Mouse (Mus musculus): ENCODE measurements around the gene Gga3. TPM values are rescaled to one million over a fixed set of nuclear protein-coding genes. Genes with fewer than 3 reads are reported as not detected.
A peak's percentile ranks its signal among the peaks of the same experiment; 100 is the strongest.

Gga3 gene
- total RNA-seq, 2 experiments from 2014 or later: 10.9 to 13.2 TPM

DNA sequence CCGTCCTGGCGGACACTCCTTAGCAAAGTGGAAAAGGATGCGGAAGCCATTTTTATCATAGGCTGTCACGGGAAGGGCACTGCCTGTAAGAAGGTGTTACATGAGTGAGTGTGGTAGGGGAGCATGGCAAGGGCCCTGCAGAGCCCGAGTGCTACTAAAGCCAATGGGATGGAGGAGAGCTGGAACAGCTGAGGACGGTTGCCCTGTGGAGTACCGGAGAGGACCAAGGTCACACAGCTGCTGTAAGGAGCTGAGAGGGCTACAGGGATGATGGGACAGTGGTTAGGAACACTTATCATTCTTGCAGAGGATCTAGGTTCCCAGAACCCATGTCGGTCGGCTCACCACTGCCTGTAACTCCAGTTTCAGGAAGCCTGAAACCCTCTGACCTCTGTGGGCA lies 17.4 kb downstream of the Gga3 start:
- intact Hi-C loops (cut with DNase I; ENCODE audit: low total_unique reads): no loop called here
- DNase-seq: no peak

DNA sequence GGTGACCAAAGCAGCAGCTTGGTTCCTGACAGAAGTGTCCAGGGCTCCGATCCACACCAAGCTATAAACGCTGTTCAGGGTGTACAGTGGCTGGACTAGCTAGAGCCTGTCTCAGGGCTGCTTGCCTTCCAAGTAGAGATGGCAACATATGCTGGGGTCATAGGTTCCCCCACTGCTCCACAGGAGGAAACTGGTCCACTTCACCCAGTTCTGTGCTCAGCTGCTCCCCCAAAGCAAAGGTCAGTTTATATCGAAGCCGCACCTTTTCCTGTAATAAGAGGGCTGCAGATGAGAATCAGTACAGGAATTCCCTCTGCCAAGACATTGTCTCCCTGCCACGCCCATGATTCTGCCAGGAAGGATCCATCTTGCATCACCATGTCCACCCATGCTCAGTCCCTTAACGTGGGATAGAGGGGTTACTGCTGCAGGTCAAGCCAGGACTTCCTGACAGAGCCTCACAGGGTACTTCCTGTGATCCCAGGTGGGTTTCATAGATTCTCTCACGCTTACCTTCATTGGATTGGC lies 18.2 kb downstream of the Gga3 start:
- intact Hi-C loops (cut with DNase I; ENCODE audit: low total_unique reads): no loop called here
- no peak for DNase-seq

DNA sequence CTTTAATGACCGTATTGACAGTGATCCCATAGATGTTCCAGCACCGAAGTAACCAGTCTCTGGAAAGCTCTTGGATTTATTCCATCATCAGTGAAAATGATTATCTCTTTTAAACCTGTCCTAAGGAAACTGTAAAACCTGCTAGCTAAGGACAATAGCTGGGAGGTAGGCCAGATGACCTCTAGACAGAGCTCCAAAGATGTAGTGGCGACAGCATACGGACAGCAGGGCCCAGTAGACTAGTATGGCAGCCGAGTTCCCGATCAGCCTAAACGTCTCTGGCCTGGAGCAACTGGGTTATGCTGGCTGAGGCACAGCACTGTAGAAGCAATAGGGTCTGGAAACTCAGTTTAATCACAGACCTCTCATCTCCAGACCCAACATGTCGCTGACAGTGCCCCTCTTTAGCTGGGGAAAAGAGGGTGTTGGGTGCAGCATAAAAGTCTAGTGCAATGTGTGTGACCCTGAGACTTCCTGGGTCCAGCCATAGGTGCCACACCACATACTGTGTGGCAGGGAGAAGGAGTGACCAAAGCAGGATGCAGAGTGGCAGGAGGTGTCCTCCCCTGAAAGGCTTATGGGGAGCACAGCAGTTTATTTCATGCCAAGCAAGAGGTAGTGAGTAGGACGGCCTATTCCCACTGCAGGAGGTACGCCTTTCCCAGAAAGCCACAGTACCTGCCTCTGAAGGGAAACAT lies 19.3 kb downstream of the Gga3 start:
- DNase-seq: no peak
- intact Hi-C loops (cut with DNase I; ENCODE audit: low total_unique reads): no loop called here

DNA sequence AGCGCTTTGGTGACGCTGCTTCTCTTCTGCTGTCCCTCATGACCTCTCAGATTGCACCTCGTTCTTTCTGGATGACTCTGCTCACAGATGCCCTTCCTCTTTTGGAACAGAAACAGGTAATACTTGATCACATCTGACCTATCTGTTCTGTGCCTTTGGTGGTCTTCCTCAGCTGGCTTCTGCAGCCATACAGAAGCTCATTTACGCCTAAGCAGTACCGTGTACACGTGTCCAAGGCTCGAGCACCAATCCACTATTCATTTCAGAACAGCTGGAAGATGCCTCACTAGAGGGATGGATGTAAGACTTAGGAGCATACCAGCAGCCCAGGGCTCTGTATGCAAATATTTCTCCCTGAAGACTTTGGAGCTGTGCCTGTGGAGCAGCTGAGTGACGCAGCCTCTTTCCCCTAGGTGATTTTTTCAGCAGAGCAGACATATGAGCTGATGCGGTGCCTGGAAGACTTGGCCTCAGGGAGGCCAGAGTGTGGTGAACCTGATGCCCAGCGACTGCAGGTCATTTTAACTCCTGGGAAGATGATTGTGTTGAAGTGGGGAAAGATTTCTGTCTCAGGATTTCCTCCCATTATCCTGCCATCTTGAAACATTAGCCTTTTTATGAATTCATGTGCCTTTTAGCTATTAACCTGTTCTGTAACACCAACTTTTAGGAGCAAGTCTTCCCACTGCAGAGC lies 20.8 kb downstream of the Gga3 start:
- intact Hi-C loops (cut with DNase I; ENCODE audit: low total_unique reads): no loop called here
- DNase-seq: no peak

DNA sequence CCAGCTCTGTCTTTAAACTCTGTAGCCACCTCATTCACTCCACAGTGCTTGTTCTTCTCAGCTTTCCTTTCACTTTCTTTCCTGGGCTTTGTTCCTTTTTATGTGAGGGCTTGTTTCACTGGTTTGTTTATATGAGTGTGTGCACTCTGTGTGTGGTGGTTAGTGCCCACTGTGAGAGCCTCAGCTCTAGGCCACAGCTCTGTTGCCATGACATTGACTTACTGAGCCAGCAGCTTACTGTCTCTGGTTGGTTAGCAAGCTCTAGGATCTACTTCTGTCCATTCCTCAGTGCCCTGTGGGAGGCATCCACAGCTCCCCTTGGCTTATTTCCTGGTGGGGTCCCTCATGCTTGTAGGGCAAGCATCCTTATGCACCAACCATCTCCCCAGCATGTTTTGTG lies 24.8 kb downstream of the Gga3 start:
- intact Hi-C loops (cut with DNase I; ENCODE audit: low total_unique reads): no loop called here
- DNase-seq: no peak

DNA sequence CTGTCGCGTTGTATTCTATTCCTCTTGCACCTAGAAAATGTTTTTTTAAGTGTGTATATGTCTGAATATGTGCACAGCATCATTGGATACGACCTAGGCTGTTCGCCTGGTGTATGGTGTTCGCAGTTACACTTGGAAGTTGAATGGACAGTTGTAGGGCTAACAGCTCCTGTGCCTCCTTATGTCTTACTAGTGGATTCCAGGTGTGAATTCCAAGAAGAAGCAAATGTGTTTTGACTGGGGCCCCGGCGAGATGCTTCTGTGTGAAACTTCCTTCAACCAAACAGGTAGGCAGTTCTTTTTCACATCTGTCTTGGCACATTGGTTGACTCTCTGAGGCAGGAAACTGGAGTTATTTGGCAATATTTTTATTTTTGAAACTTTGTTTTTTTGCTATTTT lies 38.9 kb downstream of the Gga3 start:
- intact Hi-C loops (cut with DNase I; ENCODE audit: low total_unique reads): no loop called here
- no peak for DNase-seq

DNA sequence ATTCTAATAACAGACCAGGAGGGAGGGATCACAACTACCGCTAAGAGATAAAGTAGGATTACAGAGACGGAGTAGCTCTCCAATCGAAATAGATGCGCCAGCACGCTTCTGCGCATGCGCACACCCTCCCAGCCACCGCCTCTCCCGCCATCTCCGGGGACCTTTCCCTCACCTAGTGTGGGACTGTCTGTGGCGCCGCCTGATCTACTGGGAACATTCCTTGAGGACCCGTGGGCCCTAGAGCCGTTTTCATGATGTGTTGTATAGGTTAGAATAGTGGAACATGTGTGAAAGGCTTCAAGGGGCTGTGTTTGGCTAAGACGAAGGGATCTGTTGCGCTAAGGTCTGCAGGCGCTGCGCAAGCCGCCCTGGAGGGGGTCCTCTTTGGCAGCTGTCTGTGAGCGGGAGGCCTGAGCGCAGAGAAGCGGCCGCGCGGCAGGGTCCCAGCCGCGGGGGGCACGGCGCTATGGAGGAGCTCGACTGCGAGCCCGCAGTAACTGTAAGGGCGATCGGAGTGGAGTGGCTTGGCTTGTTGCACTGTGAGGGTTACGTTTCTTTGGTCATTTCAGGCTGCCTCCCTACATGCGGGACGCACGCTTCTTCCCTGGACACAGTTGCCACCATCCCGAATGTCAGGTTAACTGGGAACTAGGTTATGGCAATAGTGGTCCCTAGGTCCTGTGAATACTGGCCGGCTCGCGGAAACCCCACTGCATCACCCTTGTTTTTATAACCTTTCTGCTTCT lies 39.6 kb downstream of the Gga3 start, which contains the start of gene Nup85:
Nup85 (plus strand) TSS at position 371 of the 746 bp plus-strand sequence.
- intact Hi-C loops (cut with DNase I; ENCODE audit: low total_unique reads): no loop called here
- DNase-seq: peak; percentile 98

DNA sequence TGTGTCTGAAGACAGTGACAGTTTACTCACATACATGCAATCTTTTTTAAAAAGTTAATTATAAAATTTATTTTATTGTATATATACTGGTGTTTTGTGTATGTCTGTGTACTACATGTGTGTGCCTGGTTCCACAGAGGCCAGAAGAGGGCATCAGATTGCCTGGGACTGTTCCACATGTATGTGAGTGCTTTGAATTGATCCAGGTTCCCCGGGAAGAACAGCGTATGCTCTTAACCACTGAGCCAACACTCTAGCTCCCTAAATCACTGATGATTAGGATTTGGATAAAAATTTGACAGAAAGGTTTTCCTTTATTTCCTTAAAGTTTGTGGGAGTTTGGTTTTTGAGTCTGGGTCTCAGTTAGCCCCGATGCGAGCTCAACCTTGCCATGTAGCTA lies 40.4 kb downstream of the Gga3 start:
- no peak for DNase-seq
- intact Hi-C loops (cut with DNase I; ENCODE audit: low total_unique reads): no loop called here

DNA sequence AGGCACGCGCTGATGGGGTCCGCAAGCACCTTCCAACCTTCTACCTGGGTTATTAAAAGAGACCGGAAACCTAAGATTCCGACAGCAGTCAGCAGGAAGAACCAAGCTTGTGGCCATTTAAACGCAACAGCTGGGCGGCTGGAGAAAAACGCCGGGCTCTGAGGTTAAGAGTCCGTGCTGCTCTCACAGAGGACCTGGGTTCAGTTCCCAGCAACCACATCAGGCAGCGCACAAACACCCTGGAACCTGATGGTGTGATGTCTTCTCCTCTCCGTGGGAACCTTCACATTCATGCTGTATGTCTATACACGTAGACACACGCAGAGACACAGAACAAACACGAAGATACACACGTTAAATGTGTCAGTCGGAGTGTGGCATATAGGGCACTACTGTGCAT lies 48.1 kb downstream of the Gga3 start:
- DNase-seq: no peak
- intact Hi-C loops (cut with DNase I; ENCODE audit: low total_unique reads): no loop called here

DNA sequence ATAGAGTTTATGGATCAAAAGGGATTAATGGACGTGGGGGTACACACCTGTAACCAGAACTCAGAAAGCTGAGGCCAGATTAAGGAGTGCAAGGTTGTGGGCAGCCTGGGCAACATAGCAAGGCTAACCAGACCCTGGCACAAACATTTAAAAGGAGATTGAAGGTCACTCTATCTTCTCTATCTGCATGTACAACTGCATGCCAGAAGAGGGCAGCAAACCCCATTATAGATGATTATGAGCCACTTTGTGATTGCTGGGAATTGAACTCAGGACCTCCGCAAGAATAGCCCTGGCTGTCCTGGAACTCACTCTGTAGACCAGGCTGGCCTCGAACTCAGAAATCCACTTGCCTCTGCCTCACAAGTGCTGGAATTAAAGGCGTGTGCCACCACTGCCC lies 51.1 kb downstream of the Gga3 start:
- no peak for DNase-seq
- intact Hi-C loops (cut with DNase I; ENCODE audit: low total_unique reads): no loop called here

DNA sequence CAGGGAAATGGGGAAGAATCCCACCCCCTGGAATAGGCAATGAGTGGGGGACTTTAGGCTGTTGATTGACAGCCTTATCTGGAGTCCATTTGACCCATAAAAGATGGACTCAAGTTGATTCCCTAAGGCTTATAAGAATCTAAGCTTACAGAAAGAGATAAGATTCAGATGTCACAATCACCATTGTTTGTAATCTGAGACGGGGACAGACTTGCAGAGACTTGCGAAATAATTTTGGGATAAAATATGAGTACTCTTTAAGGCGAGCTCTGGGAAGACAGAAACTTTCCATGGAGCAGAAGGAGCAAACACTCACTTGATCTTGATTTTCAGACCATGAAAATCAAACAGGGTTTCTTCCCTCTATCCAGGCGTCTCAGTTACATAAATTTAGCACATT lies 60.3 kb downstream of the Gga3 start:
- no peak for DNase-seq
- intact Hi-C loops (cut with DNase I; ENCODE audit: low total_unique reads): no loop called here

DNA sequence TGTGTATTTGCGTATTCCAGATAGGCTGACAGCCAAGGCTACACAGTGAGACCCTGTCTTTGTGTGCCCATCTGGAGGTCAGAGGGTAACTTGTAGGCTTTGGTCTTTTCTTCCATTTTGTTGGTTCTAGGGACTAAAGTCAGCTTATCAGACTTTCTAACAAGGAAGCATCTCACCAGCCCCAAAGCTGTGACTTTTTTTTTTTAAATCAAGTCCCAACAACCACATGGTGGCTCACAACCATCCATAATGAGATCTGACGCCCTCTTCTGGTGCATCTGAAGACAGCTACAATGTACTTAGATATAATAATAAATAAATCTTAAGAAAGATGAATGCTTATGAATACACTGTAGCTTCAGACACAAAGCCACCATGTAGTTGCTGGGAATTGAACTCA lies 65.8 kb downstream of the Gga3 start:
- intact Hi-C loops (cut with DNase I; ENCODE audit: low total_unique reads): no loop called here
- no peak for DNase-seq

DNA sequence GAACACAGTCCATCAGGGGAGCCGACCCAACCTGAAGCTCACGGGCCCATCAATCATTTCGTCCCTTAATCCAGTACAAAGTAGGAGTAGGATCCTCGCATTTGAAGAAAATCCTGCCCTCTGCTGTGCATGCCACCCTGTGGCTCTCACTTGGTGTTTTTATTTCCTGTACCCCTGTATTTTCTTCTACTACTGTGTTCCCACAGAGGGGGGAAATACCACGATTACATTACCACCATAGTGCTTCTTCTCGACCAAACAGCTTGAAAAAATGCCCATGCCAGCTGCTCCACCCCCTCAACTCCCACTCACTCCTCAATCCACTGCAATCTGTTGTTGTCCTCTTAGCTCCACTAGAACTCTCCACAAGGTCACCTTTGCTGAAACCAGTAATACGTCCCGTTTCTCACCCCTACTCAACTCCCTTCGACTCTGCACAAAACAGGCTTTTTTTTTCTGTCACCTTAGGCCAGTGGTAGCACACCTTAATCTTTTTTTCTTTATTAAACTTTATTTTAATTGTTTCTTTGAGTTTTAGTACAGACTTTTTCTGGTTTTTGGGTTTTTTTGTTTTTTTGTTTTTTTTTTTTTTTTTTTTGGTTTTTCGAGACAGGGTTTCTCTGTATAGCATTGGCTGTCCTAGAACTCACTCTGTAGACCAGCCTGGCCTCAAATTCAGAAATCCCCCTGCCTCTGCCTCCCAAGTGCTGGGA lies 66.8 kb downstream of the Gga3 start:
- DNase-seq: no peak
- intact Hi-C loops (cut with DNase I; ENCODE audit: low total_unique reads): no loop called here

DNA sequence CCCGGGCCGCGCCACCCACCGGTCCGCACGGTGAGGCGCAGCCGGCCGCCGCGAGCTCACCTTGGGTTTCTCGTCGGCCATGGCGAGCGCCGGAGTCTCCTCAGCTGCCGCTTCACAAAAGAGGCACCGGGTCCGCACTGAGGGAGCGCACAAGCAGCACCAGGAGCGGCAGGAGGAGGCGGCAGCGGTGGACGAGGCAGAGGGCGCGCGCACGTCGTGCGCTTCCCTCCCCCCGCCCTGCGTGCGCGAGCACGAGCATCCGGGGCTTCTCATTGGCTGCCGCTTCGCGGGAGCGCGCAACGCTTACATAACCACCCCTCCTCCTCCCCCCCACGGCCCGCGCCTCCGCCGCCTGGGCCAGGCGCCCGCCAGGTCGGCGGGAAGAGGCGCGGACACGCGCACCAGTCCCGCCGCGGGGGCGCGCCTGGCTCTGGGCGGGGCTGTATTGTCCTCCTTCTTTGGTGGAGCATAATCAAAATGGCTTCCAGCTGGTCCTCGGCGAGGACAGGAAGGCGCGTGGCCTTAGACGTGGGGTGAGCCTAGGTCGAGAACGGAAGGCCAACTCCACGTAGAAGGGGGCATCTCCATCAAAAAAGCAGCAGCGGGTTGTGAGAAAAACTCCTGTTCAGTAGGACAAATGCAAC lies 67.7 kb downstream of the Gga3 start, which contains the start of gene Sumo2:
Sumo2 (minus strand) TSS at position 239 of the 644 bp plus-strand sequence.
- DNase-seq: peak; percentile 98
- intact Hi-C loops (cut with DNase I; ENCODE audit: low total_unique reads): no loop called here

DNA sequence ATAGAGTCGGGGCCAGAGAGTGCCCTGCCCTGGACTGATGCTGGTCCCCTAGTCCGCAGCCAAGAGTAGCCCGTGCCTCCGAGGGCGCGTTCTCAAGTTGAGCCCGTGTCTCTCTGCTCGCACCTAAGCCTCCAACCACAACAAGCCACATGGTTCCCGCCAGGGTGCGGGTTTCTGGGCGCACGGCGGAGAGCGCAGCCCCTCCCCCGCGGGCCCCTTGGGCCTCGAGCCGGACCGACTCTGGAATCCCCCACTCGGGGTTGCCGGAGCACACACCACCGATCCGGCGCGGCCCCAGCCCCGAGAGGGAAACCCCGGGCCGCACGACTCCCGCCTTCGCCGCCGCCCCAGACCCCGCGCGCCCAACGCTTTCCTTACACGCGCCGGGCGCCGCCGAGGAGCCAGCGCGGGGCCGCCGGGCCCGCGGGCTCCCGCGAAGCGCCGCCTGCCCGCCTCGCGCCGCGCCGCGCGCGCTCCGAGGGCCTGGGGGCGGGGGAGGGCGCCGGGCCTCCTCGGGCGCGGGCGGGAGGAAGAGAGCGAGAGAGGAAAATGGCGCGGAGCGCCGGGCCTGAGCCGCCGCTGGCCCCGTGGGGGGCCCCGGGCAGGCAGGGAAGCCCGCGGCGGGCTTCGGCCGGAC lies 68.3 kb downstream of the Gga3 start:
- intact Hi-C loops (cut with DNase I; ENCODE audit: low total_unique reads): no loop called here

DNA sequence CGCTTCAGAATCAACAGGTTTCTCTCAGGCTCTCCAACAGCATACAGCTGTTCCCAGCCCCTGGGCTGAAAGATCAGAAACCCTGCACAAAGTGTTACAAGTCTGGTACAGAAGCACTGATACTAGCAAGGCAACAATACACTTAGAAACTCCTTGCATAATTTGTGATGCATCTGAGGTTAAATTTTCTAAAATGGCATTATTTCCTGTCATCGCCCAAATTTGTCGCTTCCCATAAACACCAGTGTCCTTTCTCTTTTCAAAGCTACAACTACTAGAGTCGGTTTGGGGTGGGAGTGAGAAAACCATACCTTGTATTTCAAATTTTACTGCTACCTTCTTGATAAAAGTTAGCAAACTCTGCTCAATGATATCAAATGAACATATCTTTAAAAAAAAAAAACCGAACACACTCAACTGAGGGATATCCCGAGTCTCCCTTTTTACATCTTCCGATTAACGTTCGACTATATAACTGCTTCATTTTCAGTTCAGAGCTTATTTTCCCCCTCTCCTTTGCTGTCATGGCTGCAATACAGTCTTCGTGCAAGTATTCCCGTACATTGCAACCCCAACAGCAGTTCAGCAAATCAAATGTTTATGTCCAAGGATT lies 69.0 kb downstream of the Gga3 start:
- DNase-seq: no peak
- intact Hi-C loops (cut with DNase I; ENCODE audit: low total_unique reads): no loop called here

More for the DNA sequence above, 68.3 kb downstream of the Gga3 start:
- peak; percentile 72 for DNase-seq

All from gastrocnemius, postnatal 14 days (tissue).